In genomic region chr3:154402081-154402480, GRCm38 (mm10) we compare ENCODE assay signal across 22 mouse cellular contexts.
DNase-seq lines count a peak whose midpoint lies in the region; ATAC-seq lines count a peak whose summit lies in the region.
"Had no signal": no experiment of that assay in that cellular context is flagged by ENCODE, and none has a peak within 500 bp of the region (broad histone marks: within the 10 kb centered on the region; RNA-seq: fewer than 3 reads in every experiment).

No protein-coding gene starts in this region.

- no peak overlapping the region for H3K4me3 ChIP-seq in embryonic facial prominence, embryonic 11.5 days (ENCODE audit: low read depth, low read length)
- H3K4me3 ChIP-seq in embryonic facial prominence, embryonic 10.5 days = no peak overlapping the region
- H3K4me3 ChIP-seq in limb, embryonic 11.5 days (ENCODE audit: low read depth, low read length) = no peak overlapping the region
- no peak overlapping the region for H3K4me3 ChIP-seq in limb, embryonic 10.5 days
- H3K4me3 ChIP-seq: embryonic facial prominence, embryonic 13.5 days; heart, embryonic 13.5 days; intestine, embryonic 15.5 days; myocyte; stomach, embryonic 15.5 days had no signal

- no peaks in the 10 kb centered on the region for H3K36me3 ChIP-seq in embryonic facial prominence, embryonic 11.5 days (replicated peaks; ENCODE audit: control insufficient read depth, insufficient read depth, low read depth, low read length)
- H3K36me3 ChIP-seq in embryonic facial prominence, embryonic 10.5 days (replicated peaks) = no peaks in the 10 kb centered on the region
- no peaks in the 10 kb centered on the region for H3K36me3 ChIP-seq in limb, embryonic 11.5 days (ENCODE audit: control insufficient read depth, insufficient read depth, low read length)
- H3K36me3 ChIP-seq in limb, embryonic 10.5 days = no peaks in the 10 kb centered on the region
- H3K36me3 ChIP-seq: embryonic facial prominence, embryonic 13.5 days; heart, embryonic 13.5 days; intestine, embryonic 15.5 days; stomach, embryonic 15.5 days had no signal

- no peaks in the 10 kb centered on the region for H3K9me3 ChIP-seq in embryonic facial prominence, embryonic 11.5 days (replicated peaks; ENCODE audit: control insufficient read depth, low read length)
- no peaks in the 10 kb centered on the region for H3K9me3 ChIP-seq in embryonic facial prominence, embryonic 10.5 days
- no peaks in the 10 kb centered on the region for H3K9me3 ChIP-seq in limb, embryonic 11.5 days (ENCODE audit: control insufficient read depth, low read length)
- no peaks in the 10 kb centered on the region for H3K9me3 ChIP-seq in limb, embryonic 10.5 days (replicated peaks)
- H3K9me3 ChIP-seq: embryonic facial prominence, embryonic 13.5 days; heart, embryonic 13.5 days; intestine, embryonic 15.5 days; stomach, embryonic 15.5 days had no signal

- H3K4me2 ChIP-seq in embryonic facial prominence, embryonic 11.5 days (ENCODE audit: low read depth, low read length) = no peak overlapping the region
- H3K4me2 ChIP-seq in limb, embryonic 11.5 days (ENCODE audit: low read depth, severe bottlenecking) = no peak overlapping the region
- H3K4me2 ChIP-seq: embryonic facial prominence, embryonic 13.5 days; heart, embryonic 13.5 days; hindbrain, embryonic 14.5 days; intestine, embryonic 15.5 days; stomach, embryonic 15.5 days had no signal

- H3K4me1 ChIP-seq in embryonic facial prominence, embryonic 11.5 days (ENCODE audit: control insufficient read depth, insufficient read depth, low read length) = no peaks in the 10 kb centered on the region
- peaks cover 7% of the 10 kb centered on the region; the same call in 1 of the 2 replicates for H3K4me1 ChIP-seq in embryonic facial prominence, embryonic 10.5 days
- no peaks in the 10 kb centered on the region for H3K4me1 ChIP-seq in limb, embryonic 11.5 days (ENCODE audit: control insufficient read depth, insufficient read depth, low read length)
- peaks cover 10% of the 10 kb centered on the region; the same call in 1 of the 2 replicates for H3K4me1 ChIP-seq in limb, embryonic 10.5 days
- H3K4me1 ChIP-seq: intestine, embryonic 15.5 days; stomach, embryonic 15.5 days had no signal

- 67% methylated on average over 4 of the region's 4 CpGs for WGBS in embryonic facial prominence, embryonic 11.5 days
- WGBS in embryonic facial prominence, embryonic 10.5 days = 70% methylated on average over 4 of the region's 4 CpGs
- 38% methylated on average over 4 of the region's 4 CpGs for WGBS in limb, embryonic 11.5 days
- WGBS in limb, embryonic 10.5 days = 59% methylated on average over 4 of the region's 4 CpGs

- no peaks in the 10 kb centered on the region for H3K27me3 ChIP-seq in embryonic facial prominence, embryonic 11.5 days (ENCODE audit: control insufficient read depth, insufficient read depth, low read length)
- H3K27me3 ChIP-seq in embryonic facial prominence, embryonic 10.5 days (replicated peaks; ENCODE audit: low read depth, poor library complexity, severe bottlenecking) = no peaks in the 10 kb centered on the region
- no peaks in the 10 kb centered on the region for H3K27me3 ChIP-seq in limb, embryonic 11.5 days (ENCODE audit: control insufficient read depth, insufficient read depth, low read length)
- H3K27me3 ChIP-seq in limb, embryonic 10.5 days (ENCODE audit: low read depth, poor library complexity, severe bottlenecking) = no peaks in the 10 kb centered on the region
- H3K27me3 ChIP-seq: embryonic facial prominence, embryonic 13.5 days; heart, embryonic 13.5 days; intestine, embryonic 15.5 days; stomach, embryonic 15.5 days had no signal

- DNase-seq in embryonic facial prominence, embryonic 11.5 days (ENCODE audit: low spot score) = no peak
- no peak for DNase-seq in embryonic facial prominence, embryonic 10.5 days (ENCODE audit: low spot score)
- no peak for DNase-seq in limb, embryonic 11.5 days (ENCODE audit: low spot score)
- no peak for DNase-seq in limb, embryonic 10.5 days (ENCODE audit: low spot score)
- peak; percentile 49 for DNase-seq in MEL-GATA-1-ER (ENCODE audit: extremely low read depth, low read depth)
- peak; percentile 59 for DNase-seq in forelimb bud, embryonic 11.5 days (ENCODE audit: low read depth, low spot score)
- no peak for DNase-seq in T-cell, adult 2 months (ENCODE audit: low spot score)
- DNase-seq in frontal cortex, postnatal 36 days (ENCODE audit: low spot score in 2 of 2) = no peak
- DNase-seq: cerebellum, adult 9-11 months; heart, postnatal 36 days; layer of hippocampus, postnatal 36 days; liver; midbrain, embryonic 14.5 days; right cerebral cortex, postnatal 25 days; thymus, adult 18-20 months had no signal

- ATAC-seq in embryonic facial prominence, embryonic 11.5 days (replicated peaks; ENCODE audit: insufficient number of reproducible peaks, low FRiP score, low TSS enrichment, low read depth) = peak; percentile 44; the same call in 1 of the 2 replicates
- ATAC-seq in limb, embryonic 11.5 days (ENCODE audit: insufficient number of reproducible peaks, low FRiP score, low TSS enrichment, low read depth) = 0 out of 2 replicates have a peak, but pooled peaks have one; percentile 31
- ATAC-seq: forebrain, embryonic 16.5 days; intestine, embryonic 15.5 days had no signal

- H3K27ac ChIP-seq in embryonic facial prominence, embryonic 11.5 days (replicated peaks; ENCODE audit: low read depth, low read length) = no peak overlapping the region
- H3K27ac ChIP-seq in embryonic facial prominence, embryonic 10.5 days (replicated peaks) = no peak overlapping the region
- no peak overlapping the region for H3K27ac ChIP-seq in limb, embryonic 11.5 days (replicated peaks; ENCODE audit: low read depth, low read length)
- no peak overlapping the region for H3K27ac ChIP-seq in limb, embryonic 10.5 days
- H3K27ac ChIP-seq: embryonic facial prominence, embryonic 13.5 days; heart, embryonic 13.5 days; hindbrain, embryonic 14.5 days; intestine, embryonic 15.5 days; stomach, embryonic 15.5 days had no signal

- no peak overlapping the region for H3K9ac ChIP-seq in embryonic facial prominence, embryonic 11.5 days (replicated peaks; ENCODE audit: low read length)
- H3K9ac ChIP-seq in limb, embryonic 11.5 days (ENCODE audit: low read length) = no peak overlapping the region
- H3K9ac ChIP-seq: embryonic facial prominence, embryonic 13.5 days; heart, embryonic 13.5 days; hindbrain, embryonic 14.5 days; intestine, embryonic 15.5 days; stomach, embryonic 15.5 days had no signal

Comparison
In these comparisons a context has a peak if more than half of its experiments do, and no peak if none do; other contexts are left out.
1. DNase-seq: peak in MEL-GATA-1-ER (single experiment) and forelimb bud, embryonic 11.5 days (single experiment); none in embryonic facial prominence, embryonic 11.5 days (single experiment), embryonic facial prominence, embryonic 10.5 days (single experiment), limb, embryonic 11.5 days (single experiment), limb, embryonic 10.5 days (single experiment), T-cell, adult 2 months (single experiment) and frontal cortex, postnatal 36 days (0 of 2).